In the genomic region with DNA sequence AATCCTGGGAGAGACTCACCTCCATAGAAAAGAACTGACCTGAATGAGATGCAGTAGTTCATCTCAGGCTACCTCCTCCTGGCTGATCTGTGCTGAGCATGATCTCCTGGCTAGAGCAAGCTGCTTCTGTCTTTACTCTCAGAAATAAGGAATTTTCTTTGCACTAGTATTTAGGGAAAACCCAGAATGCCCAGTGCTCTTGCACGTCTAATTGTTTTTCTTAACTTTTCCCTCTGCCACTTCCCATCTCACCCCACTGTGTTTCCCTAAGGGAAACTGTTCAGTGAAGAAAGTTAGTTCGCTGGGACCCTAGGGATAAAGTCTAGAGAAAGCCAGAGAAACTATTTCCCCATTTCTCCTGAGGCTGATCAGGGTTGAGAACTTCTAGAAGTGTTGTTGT, we compare ENCODE assay signal across 39 mouse cellular contexts. TPM values are rescaled to one million over a fixed set of nuclear protein-coding genes. Genes with fewer than 3 reads are reported as not detected.
"Had no signal": no experiment of that assay in that cellular context is flagged by ENCODE, and none has a peak within 500 bp of the region (broad histone marks: within the 10 kb centered on the region; RNA-seq: fewer than 3 reads in every experiment).

A gene (minus strand): TSS at position 101 of the 400 bp plus-strand sequence.

- H3K4me3 ChIP-seq: limb, embryonic 10.5 days; limb, embryonic 12.5 days; limb, embryonic 13.5 days; limb, embryonic 15.5 days; liver, embryonic 12.5 days; liver, embryonic 13.5 days; liver, embryonic 15.5 days; lung, embryonic 15.5 days; megakaryocyte, embryonic 14.5 days; midbrain, embryonic 10.5 days; midbrain, embryonic 12.5 days; midbrain, embryonic 13.5 days; midbrain, embryonic 15.5 days; myocyte; neural tube, embryonic 12.5 days had no signal

- H3K27ac ChIP-seq: limb, embryonic 10.5 days; limb, embryonic 12.5 days; limb, embryonic 13.5 days; limb, embryonic 15.5 days; liver, embryonic 12.5 days; liver, embryonic 13.5 days; liver, embryonic 14.5 days; liver, embryonic 15.5 days; lung, embryonic 15.5 days; macrophage; midbrain, embryonic 10.5 days; midbrain, embryonic 12.5 days; midbrain, embryonic 13.5 days; midbrain, embryonic 15.5 days; neural tube, embryonic 12.5 days had no signal

- DNase-seq: left cerebral cortex, postnatal 4 days; liver; liver, embryonic 13.5 days; liver, postnatal 0 days; lung, adult 18-20 months; lung, adult 2 months; lung, embryonic 14.5 days; lung, postnatal 10 days; lung, postnatal 14 days; lung, postnatal 36 days; lung, postnatal 4 days; midbrain, embryonic 14.5 days had no signal

- ATAC-seq: liver, embryonic 12.5 days; liver, postnatal 0 days; lung, postnatal 0 days; midbrain, embryonic 13.5 days; midbrain, embryonic 15.5 days; midbrain, embryonic 16.5 days had no signal

RNA-seq across cellular contexts. Expression of the gene that starts here (rescaled TPM):
- total RNA-seq: left cerebral cortex, adult 8-10 months; left cerebral cortex, postnatal 10 days; left cerebral cortex, postnatal 14 days; left cerebral cortex, postnatal 25 days; left cerebral cortex, postnatal 36 days; left cerebral cortex, postnatal 4 days; liver, adult 2 months; megakaryocyte-erythroid progenitor cell, adult 5-6 weeks; midbrain, postnatal 0 days; monocyte, adult 5-6 weeks had no signal
